Mouse (Mus musculus) lung, postnatal 14 days (tissue): ENCODE measurements around the gene Ttc30a1.

Experiments
- DNase-seq: peaks from one replicate; pipeline ENCODE4 v3.0.0; 2021

Gene Ttc30a1

GRCm38 (mm10) chr2:75981440-75982081, at the start of gene Ttc30a1:
TSS of gene Ttc30a1 (minus strand) at chr2:75981967.
- DNase-seq = peak; percentile 72

- DNase-seq = no peak
Observed at GRCm38 (mm10) chr2:76030080-76030479, 48.3 kb upstream of the Ttc30a1 start.

GRCm38 (mm10) chr2:76029081-76029901, 47.5 kb upstream of the Ttc30a1 start:
- no peak for DNase-seq

- DNase-seq = no peak
Observed at GRCm38 (mm10) chr2:76016890-76017289, 35.1 kb upstream of the Ttc30a1 start.

GRCm38 (mm10) chr2:76016136-76016535, 34.4 kb upstream of the Ttc30a1 start:
- DNase-seq = no peak

DNA sequence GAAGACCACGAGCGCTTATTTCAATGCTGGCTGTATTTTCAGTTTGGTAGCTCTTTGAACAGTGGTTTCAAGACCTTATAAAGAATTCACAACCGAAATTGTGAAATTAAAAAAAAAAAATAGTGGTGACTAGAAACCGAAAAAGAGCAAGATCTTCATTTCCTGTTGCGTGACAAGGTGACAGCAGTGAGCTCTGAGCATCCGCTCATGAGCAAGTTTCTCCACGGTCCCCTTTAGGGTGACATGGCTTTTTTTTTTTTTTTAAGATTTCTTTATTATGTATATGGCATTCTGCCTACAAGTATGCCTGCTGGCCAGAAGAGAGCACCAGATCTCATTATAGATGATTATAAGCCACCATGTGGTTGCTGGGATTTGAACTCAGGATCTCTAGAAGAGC, 33.7 kb upstream of the Ttc30a1 start:
- DNase-seq = no peak

DNA sequence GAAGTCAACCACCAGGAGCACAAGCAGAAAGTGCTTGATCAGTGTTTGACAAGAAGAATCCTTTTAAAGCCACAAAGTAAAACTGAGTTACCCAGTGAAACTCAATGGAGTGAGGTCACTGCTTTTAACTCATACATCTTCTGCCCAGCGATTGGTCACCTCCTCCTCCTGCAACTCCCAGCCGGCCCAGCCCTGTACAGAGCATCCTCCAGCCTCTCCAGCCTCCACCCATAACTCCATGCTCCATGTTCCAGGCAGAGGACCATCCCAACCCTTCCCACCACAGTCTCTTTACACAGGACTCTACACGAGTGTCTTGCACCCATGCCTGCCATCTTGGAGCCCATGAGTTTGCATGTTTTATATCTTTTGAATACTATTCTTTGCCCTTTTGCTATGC, 32.9 kb upstream of the Ttc30a1 start:
- no peak for DNase-seq

DNA sequence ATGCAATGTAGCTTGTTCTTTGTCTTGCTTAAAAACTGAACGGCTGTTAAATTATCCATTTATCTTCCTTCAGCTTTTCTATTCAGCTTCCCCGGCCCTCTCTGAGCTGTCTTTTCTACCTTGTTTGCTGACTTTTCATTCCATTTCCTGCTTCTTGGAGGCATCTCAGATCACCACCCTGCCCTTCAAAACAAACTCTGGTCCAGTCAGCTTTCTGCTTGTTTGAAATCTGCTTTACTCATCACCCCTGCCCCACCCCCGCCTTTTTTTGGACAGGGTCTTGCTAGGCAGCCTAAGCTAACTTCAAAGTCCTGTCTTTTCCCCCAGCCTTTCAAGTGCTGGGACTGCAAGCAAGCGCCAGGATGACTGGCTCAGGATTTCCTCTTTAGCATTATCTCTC, 24.4 kb upstream of the Ttc30a1 start:
- no peak for DNase-seq

DNA sequence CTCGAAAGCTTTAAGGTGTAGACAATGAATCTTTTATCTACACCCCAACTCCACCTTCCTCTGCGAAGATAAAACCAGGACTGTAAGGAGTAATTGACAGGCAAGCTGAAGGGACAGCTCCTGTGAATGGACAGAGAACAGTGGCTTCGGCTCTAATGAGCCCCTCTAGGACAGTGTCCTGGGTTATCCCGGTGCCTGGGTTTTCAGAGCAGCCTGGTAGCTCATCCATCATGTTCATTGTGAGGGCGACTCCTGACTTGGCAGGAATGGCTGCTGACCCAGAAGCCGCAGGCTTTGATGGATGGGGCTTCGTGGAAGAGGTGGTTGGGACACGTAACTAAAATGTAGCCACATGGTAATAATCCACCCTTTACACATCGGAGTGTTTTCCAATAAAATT, 21.1 kb upstream of the Ttc30a1 start:
- DNase-seq = no peak

GRCm38 (mm10) chr2:76001392-76001791, 19.6 kb upstream of the Ttc30a1 start:
- peak; percentile 84 for DNase-seq

GRCm38 (mm10) chr2:75999636-76000035, 17.9 kb upstream of the Ttc30a1 start:
- no peak for DNase-seq

GRCm38 (mm10) chr2:75998692-75999091, 16.9 kb upstream of the Ttc30a1 start:
- DNase-seq = no peak

- no peak for DNase-seq
Observed at GRCm38 (mm10) chr2:75997726-75998125, 16.0 kb upstream of the Ttc30a1 start.

- DNase-seq = no peak
Observed at GRCm38 (mm10) chr2:75994841-75995240, 13.1 kb upstream of the Ttc30a1 start.

- DNase-seq = no peak
Observed at GRCm38 (mm10) chr2:75991581-75992205, 9.9 kb upstream of the Ttc30a1 start.

GRCm38 (mm10) chr2:75990885-75991539, 9.2 kb upstream of the Ttc30a1 start:
- peak; percentile 78 for DNase-seq

- no peak for DNase-seq
Observed at GRCm38 (mm10) chr2:75989694-75990093, 7.9 kb upstream of the Ttc30a1 start.

DNA sequence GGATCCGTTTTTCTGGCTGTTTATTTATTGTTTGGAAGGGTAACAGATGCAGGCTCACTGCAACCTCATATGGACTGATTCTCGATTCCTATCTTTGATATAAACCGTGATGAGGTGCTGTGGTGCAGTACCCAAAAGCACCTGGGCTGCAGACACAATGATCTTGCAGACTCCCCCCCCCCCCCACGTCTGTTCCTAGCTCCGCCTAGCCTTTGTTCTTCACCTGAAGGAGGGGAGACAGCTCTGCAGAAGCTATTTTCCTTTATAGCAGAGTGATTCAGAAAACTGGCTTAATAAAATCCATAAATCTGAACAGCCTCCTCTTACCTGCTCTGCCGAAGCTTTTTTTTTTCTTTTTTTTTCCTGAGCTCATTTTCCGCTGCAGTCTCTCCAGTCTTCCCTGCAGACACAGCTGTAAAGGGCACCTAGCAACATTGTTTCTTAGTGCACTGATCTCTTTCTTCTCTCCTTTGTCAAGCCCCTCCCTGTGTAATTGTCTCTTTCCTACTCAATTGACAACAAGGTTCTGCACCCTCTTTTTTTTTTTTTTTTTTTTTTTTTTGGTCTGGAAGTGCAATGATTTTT, 7.1 kb upstream of the Ttc30a1 start:
- no peak for DNase-seq

DNA sequence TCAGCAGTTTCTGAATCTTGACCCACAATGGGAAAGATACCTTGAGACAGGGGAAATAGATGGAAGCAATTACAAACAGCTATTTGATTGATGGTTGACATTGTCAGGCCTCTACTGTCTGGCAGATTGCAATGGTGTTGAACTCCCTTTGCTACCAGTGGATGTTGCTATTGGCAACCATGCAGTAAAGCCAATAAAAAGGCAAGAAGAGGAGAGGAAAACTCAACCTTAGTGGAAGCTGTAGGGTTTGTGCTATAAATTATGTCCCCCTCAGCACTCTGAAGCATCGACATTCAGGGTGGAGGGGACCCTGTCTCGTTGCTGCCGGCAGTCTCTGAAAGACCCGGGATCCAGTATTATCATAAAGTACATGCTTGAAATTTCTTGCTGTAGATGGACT, 6.6 kb upstream of the Ttc30a1 start:
- no peak for DNase-seq

DNA sequence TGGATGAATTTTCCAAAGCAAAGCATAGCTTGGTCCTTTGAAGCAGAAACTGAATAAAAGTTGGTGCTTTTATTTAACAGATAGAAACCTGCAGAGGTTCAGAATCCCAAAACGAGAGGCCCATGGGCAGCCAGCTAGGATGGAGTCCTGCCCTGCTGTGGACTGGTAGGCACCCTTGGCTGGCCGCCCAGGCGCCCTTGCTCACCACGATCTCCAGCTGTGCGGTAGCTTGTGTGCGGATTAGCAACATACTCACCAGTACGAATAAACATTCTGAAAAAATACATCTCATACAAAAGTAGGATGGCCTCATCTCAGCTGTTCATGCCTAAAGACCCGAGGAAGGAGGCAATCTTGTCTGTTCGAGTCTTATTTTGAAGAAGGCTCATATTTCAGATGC, 6.0 kb upstream of the Ttc30a1 start:
- DNase-seq = no peak

DNA sequence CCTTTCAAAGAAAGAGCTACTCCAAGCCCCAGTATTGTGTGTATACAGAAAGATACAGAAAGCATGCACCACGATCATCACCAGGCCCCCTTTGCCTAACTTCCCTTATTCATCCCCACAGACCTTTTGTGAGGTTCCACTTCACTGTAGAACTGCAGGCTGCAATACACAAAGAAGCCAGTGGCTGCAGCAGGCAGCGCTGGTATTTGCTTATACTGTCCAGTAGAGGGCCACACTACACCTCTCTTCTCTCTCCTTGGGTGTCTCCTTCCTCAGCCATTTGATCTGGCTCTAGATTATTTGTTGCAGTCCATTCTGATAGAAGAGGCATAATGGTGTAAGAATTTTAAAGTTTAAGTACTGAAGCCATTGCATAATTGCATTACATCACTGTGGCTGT, 3.4 kb upstream of the Ttc30a1 start:
- peak; percentile 59 for DNase-seq

DNA sequence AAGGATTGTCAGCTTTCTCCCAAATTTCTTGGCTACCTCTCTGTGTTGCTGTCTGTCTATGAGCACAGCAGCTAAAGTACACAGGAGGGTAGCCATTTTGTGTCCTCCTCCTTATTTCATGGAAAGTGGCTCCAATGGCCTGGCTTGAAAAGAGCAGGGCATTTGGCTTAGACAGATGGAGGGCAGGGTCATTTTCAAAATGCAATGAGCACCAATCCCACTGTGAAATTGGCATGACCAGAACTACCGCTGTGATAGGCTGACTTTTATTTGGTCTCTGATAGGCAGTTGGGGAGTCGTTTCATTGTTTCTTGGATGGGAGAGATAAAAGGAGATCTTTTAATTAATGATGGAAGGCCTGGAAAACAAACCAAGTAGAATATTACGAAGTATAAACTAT, 2.1 kb upstream of the Ttc30a1 start:
- DNase-seq = no peak

DNA sequence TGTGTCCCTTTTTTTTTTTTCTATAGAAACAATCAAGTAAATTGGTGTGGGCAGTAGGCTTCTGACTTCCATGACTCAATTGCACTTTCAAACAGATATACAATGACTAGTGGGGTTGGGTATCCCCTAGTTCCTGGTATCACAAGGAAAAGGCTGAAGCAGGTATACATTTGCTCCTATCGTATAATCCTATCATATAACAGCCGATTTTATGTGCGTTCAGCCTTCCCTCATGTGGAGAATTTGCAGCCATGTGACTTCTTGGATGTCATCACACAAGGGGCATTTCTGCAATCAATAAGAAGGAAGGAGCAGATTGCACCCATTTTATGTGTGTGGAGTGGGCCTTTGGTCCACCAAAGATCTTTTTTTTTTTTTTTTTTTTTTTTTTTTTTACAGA, 1.3 kb upstream of the Ttc30a1 start:
- no peak for DNase-seq
